Mouse (Mus musculus) midbrain, embryonic 13.5 days (tissue): Measurements from ENCODE around the gene 4930579G24Rik. TPM values are rescaled to one million over a fixed set of nuclear protein-coding genes. Genes with fewer than 3 reads are reported as not detected.

Experiments
- ATAC-seq: fragments of 200-750 bp; cut with Nextera tagmentation; 2 replicates; pipeline ENCODE4 v1.8.0; 2017; ENCODE audit warnings: mild to moderate bottlenecking, moderate TSS enrichment, moderate library complexity
- H3K27ac ChIP-seq: fragments of 300-500 bp; sonication (generic); 2 replicates; pipeline ENCODE4 v1.5.1; 2015; ENCODE audit warnings: inconsistent platforms, mild to moderate bottlenecking, moderate library complexity
- H3K27me3 ChIP-seq: fragments of 300-500 bp; sonication (generic); 2 replicates; pipeline ENCODE4 v1.6.1; 2015; ENCODE audit warnings: mild to moderate bottlenecking, inconsistent platforms
- H3K36me3 ChIP-seq: fragments of 300-500 bp; sonication (generic); 2 replicates; pipeline ENCODE4 v1.6.1; 2015; ENCODE audit warnings: mild to moderate bottlenecking, inconsistent platforms
- H3K4me1 ChIP-seq: fragments of 300-500 bp; sonication (generic); replicated peaks from 2 replicates; pipeline ENCODE4 v1.6.1; 2015; ENCODE audit warnings: inconsistent platforms
- H3K4me2 ChIP-seq: fragments of 300-500 bp; sonication (generic); replicated peaks from 2 replicates; pipeline ENCODE4 v1.6.1; 2015; ENCODE audit warnings: moderate library complexity, mild to moderate bottlenecking, inconsistent platforms
- H3K4me3 ChIP-seq: fragments of 300-500 bp; sonication (generic); replicated peaks from 2 replicates; pipeline ENCODE4 v1.5.1; 2015; ENCODE audit warnings: mild to moderate bottlenecking, inconsistent platforms
- H3K9ac ChIP-seq: fragments of 300-500 bp; sonication (generic); replicated peaks from 2 replicates; pipeline ENCODE4 v1.6.1; 2015; ENCODE audit warnings: mild to moderate bottlenecking, inconsistent platforms
- H3K9me3 ChIP-seq: fragments of 300-500 bp; sonication (generic); 2 replicates; pipeline ENCODE4 v1.6.1; 2016; ENCODE audit warnings: mild to moderate bottlenecking, inconsistent platforms
- WGBS: fragments of 180-500 bp; shearing (Covaris S2); methylation state at CpG from one replicate; pipeline ENCODE4 v1.1.7; 2015; 5-methylcytosine and 5-hydroxymethylcytosine counted together
- polyA plus RNA-seq: library from polyadenylated mRNA; unstranded; fragments of >200 nt; fragmentation: Nextera tagmentation; extraction: Ambion mirVana; gene quantifications from 2 replicates; pipeline ENCODE4 v1.2.1, GENCODE M21; 2015

The 4930579G24Rik gene
- polyA plus RNA-seq: 9.9 and 10.9 TPM in 2 replicates

- peaks cover 23% of the 10 kb centered on the region for H3K36me3 ChIP-seq
- peaks cover 18% of the 10 kb centered on the region for H3K4me1 ChIP-seq
- H3K27ac ChIP-seq: peak within 1 kb of the TSS; percentile 69
- WGBS: under 1% methylated on average over 60 of the region's 60 CpGs
- H3K9ac ChIP-seq: peak within 1 kb of the TSS; percentile 76
- peak within 1 kb of the TSS; percentile 64 for H3K4me3 ChIP-seq
- ATAC-seq: peak; percentile 99
- H3K27me3 ChIP-seq: no peaks in the 10 kb centered on the region
- H3K9me3 ChIP-seq: no peaks in the 10 kb centered on the region
- peak within 1 kb of the TSS; percentile 70 for H3K4me2 ChIP-seq
Measured at GRCm38 (mm10) chr3:79628561-79629415, at the start of gene 4930579G24Rik. TSS of gene 4930579G24Rik (plus strand) at chr3:79629079.

DNA sequence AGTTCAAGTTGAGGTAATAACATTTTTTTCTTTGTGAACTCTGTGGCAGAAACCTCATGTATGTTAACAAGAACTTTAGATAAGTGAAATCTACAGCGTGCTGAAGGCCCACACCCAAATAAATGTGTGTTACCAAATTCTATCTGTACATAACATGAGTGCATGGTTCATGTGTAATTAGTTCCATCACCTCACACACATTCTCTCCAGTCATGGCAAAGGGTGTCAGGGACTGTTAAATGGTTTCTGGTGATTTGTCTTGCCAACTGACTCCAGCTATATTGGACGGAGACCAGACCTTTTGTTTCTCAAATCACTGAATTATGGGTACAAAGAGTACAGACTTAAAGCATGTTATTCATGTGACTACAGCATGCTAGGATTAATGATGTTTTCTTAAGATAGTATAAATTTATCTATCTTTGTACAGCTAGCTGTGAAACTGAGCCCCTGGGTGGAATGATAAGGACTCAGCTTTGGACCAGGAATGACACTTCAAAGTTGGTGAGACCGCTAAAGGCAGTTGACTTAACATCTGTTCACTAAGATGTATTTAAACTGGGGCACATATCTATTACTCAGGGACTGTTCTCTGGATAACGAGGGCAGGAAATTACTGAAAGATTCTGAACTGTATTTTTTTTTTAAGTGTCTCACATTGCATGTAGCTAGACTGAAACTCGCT lies 48.8 kb upstream of the 4930579G24Rik start:
- no peak for ATAC-seq
- Histone ChIP-seq H3K4me3 (no peak overlapping the region), H3K9ac (no peak overlapping the region), H3K9me3 (no peaks in the 10 kb centered on the region), H3K27ac (no peak overlapping the region), H3K4me1 (peaks cover 15% of the 10 kb centered on the region), H3K36me3 (no peaks in the 10 kb centered on the region), H3K27me3 (no peaks in the 10 kb centered on the region), H3K4me2 (no peak overlapping the region)
- 86% methylated on average over 5 of the region's 5 CpGs for WGBS

DNA sequence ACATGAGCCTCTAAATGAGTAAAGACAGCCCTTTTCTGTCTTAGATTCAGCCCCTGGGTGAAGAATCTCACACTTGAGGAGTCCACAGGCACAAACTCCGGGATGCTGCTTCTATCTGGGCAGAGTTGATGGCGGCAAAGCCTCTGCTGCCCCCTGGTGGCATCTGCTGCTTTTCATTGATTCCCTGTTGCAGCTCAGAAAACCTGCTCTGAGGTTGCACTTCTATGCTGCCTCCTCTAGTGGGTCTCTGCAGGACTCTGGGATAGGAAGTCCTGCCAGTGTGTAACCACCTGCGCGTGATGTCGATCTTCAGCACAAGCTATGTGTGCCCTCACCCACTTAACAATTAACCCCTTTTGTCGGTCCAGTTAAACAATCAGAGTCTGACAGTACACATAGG lies 42.1 kb upstream of the 4930579G24Rik start:
- Histone ChIP-seq H3K9me3 (no peaks in the 10 kb centered on the region), H3K4me2 (no peak overlapping the region), H3K9ac (no peak overlapping the region), H3K4me1 (peaks cover 1% of the 10 kb centered on the region), H3K27me3 (0 out of 2 replicates have a peak, but pooled peaks cover 5% of the 10 kb centered on the region), H3K4me3 (no peak overlapping the region), H3K36me3 (no peaks in the 10 kb centered on the region), H3K27ac (no peak overlapping the region)
- ATAC-seq: peak; percentile 71
- 3% methylated on average over 6 of the region's 6 CpGs for WGBS

- WGBS: 88% methylated on average over 2 of the region's 2 CpGs
- Histone ChIP-seq H3K27me3 (0 out of 2 replicates have a peak, but pooled peaks cover 5% of the 10 kb centered on the region), H3K36me3 (peaks cover 9% of the 10 kb centered on the region), H3K9me3 (no peaks in the 10 kb centered on the region), H3K4me3 (no peak overlapping the region), H3K27ac (no peak overlapping the region), H3K4me2 (no peak overlapping the region), H3K4me1 (peaks cover 16% of the 10 kb centered on the region), H3K9ac (no peak overlapping the region)
- no peak for ATAC-seq
Measured at GRCm38 (mm10) chr3:79589671-79590070, 39.2 kb upstream of the 4930579G24Rik start.

DNA sequence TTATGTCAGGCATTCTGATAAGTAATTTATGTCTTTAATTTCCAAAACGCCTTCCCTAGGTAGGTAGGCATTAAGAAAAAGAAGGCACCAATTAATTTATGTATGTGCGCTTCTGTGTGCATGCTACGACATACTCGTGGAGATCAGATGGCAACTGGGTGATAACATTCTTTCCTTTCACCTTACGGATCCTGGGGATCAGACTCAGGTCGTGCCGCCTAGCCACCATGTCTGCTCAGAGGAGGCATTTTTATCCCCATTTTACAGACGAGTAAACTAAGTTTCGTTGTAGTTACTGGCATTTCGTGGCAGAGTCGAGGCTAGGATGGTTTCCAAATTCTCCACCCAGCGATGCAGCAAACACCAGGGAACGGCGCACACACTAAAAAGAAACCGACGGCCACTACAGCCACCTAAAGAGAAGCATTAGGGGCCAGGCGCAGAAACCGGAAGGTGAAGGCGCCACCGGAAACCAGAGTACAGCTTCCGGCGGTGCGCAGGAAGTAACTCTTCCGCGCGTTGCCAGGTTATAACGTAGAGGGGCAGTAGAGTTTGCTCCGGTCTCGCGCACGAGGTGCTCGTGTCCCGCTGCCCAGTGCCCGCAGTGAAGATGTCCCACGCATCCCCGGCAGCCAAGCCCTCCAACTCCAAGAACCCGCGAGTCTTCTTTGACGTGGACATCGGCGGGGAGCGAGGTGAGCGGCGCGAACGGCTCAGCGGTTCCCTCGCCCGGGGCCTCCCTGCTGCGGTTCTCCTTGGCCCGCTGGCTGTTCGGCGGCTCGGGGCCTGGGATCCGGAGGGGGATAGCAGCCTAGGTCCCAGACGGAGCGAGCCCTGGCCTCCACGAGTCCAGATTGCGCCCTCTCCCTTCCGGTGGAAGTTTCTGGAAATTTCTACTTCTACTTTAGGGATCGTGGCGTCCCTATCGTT lies 37.8 kb upstream of the 4930579G24Rik start, which contains the start of gene Ppid:
Ppid (plus strand) TSS at position 480 of the 930 bp plus-strand sequence.
- 4% methylated on average over 63 of the region's 63 CpGs for WGBS
- peak within 1 kb of the TSS; percentile 83 for H3K4me2 ChIP-seq
- H3K9me3 ChIP-seq: no peaks in the 10 kb centered on the region
- peak within 1 kb of the TSS; percentile 89 for H3K4me3 ChIP-seq
- 0 out of 2 replicates have a peak, but pooled peaks cover 5% of the 10 kb centered on the region for H3K27me3 ChIP-seq
- H3K9ac ChIP-seq: peak within 1 kb of the TSS; percentile 90
- H3K27ac ChIP-seq: peak within 1 kb of the TSS; percentile 65
- peak; percentile 90 for ATAC-seq
- peaks cover 21% of the 10 kb centered on the region for H3K36me3 ChIP-seq
- peaks cover 16% of the 10 kb centered on the region for H3K4me1 ChIP-seq

- no peak overlapping the region for H3K27ac ChIP-seq
- peak; percentile 38 for ATAC-seq
- no peaks in the 10 kb centered on the region for H3K9me3 ChIP-seq
- H3K27me3 ChIP-seq: 0 out of 2 replicates have a peak, but pooled peaks cover 5% of the 10 kb centered on the region
- WGBS: 6% methylated on average over 15 of the region's 15 CpGs
- H3K4me2 ChIP-seq: peak overlapping the region; percentile 83
- H3K9ac ChIP-seq: peak overlapping the region; percentile 90
- peaks cover 28% of the 10 kb centered on the region for H3K36me3 ChIP-seq
- H3K4me3 ChIP-seq: peak overlapping the region; percentile 89
- peaks cover 16% of the 10 kb centered on the region for H3K4me1 ChIP-seq
Measured at GRCm38 (mm10) chr3:79591793-79592471, 36.9 kb upstream of the 4930579G24Rik start.

DNA sequence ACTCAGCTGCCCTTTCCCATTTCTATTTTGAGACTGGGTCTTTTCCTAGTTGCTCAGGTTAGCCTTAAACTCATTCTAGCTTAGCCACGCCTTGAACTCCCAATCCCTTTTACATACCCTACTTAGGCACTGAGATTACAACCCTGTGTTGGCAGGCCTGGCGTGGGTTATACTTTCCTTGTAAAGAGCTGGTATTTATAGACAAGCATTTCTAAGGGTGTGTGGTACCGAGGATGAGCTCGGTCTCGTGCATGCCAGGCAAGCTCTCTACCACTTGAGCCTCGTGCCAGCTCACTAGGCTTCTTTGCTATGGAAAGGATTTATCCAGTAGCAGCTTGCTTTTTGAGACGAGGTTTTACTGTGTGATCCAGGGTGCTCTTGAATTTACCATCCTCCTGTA lies 33.4 kb upstream of the 4930579G24Rik start:
- no peaks in the 10 kb centered on the region for H3K27me3 ChIP-seq
- H3K4me2 ChIP-seq: no peak overlapping the region
- peaks cover 56% of the 10 kb centered on the region for H3K36me3 ChIP-seq
- no peak overlapping the region for H3K9ac ChIP-seq
- WGBS: 92% methylated on average over 7 of the region's 7 CpGs
- H3K4me3 ChIP-seq: no peak overlapping the region
- no peaks in the 10 kb centered on the region for H3K9me3 ChIP-seq
- ATAC-seq: no peak
- no peak overlapping the region for H3K27ac ChIP-seq
- H3K4me1 ChIP-seq: peaks cover 16% of the 10 kb centered on the region

DNA sequence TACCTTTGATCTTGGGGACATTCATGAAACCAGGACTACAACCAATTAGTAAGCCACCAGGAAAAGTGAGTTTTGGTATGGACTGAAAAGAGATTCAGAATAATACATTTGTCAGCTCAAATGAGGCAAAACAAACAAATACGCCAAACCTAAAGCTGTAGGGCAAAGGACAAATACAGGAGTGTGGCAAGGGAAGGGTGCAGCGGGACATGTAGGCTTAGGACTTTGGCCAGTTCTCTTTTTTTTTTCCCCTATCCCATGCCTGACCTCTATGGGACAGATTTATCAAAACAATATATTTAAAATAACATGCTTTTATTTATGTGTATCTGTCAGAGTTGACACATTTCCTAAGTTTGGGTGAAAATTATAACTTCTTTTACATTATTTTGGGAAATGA lies 19.0 kb upstream of the 4930579G24Rik start:
- Histone ChIP-seq H3K9ac (no peak overlapping the region), H3K4me2 (no peak overlapping the region), H3K4me3 (no peak overlapping the region), H3K27me3 (no peaks in the 10 kb centered on the region), H3K36me3 (peaks cover 64% of the 10 kb centered on the region), H3K27ac (no peak overlapping the region), H3K4me1 (no peaks in the 10 kb centered on the region), H3K9me3 (no peaks in the 10 kb centered on the region)
- WGBS: 96% methylated on average over 2 of the region's 2 CpGs
- ATAC-seq: no peak

DNA sequence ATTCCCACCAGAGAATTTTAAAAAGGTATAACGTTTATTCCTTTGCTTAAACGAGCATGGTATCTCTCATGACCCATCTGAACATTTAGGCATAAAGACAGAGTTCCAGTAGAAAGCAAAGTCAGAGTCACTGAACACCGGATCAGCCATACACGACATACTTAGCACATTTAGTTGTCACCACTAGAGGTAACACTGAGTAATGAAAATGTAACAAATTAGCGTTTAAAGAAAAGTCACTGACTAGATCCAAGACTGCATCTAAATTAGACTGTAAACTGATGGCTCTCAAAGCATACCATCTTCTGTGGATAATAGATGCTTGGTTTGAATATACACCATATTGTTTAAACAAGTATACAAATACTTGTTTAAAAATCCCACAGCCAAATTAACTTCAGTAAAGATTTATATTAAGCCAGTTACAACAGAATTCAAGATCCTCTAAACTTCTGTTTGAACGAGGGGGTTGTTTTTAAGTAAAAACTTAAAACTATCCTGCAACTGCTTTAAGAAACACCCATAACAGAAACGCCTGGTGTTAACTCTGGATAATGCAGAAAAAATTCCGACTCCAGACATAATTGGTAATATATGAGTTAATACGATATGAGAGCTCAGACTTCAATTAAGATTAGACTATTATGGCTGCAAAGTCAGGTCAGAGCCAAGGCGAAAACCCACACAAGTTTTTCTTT lies 1.2 kb upstream of the 4930579G24Rik start:
- 35% methylated on average over 10 of the region's 10 CpGs for WGBS
- Histone ChIP-seq H3K9me3 (no peaks in the 10 kb centered on the region), H3K27me3 (no peaks in the 10 kb centered on the region), H3K36me3 (peaks cover 16% of the 10 kb centered on the region), H3K27ac (no peak overlapping the region), H3K4me2 (peak overlapping the region; percentile 70), H3K9ac (peak overlapping the region; percentile 70), H3K4me1 (peaks cover 18% of the 10 kb centered on the region), H3K4me3 (peak overlapping the region; percentile 64)
- ATAC-seq: no peak

GRCm38 (mm10) chr3:79628182-79628560 lies 708 bp upstream of the 4930579G24Rik start:
- WGBS: 1% methylated on average over 9 of the region's 9 CpGs
- peak overlapping the region; percentile 64 for H3K4me3 ChIP-seq
- peak overlapping the region; percentile 70 for H3K9ac ChIP-seq
- peak overlapping the region; percentile 70 for H3K4me2 ChIP-seq
- H3K36me3 ChIP-seq: peaks cover 18% of the 10 kb centered on the region
- no peaks in the 10 kb centered on the region for H3K9me3 ChIP-seq
- H3K4me1 ChIP-seq: peaks cover 18% of the 10 kb centered on the region
- H3K27me3 ChIP-seq: no peaks in the 10 kb centered on the region
- ATAC-seq: no peak
- peak overlapping the region; percentile 67 for H3K27ac ChIP-seq
